Mouse (Mus musculus) MEL (cell line): Measurements from ENCODE around the gene Epha2. TPM values are rescaled to one million over a fixed set of nuclear protein-coding genes. Genes with fewer than 3 reads are reported as not detected.

Experiments
- DNase-seq: peaks from one replicate; pipeline ENCODE4 v3.0.0; 2011; ENCODE audit warnings: low read depth, low spot score
- H3K27ac ChIP-seq: 2 replicates; pipeline ENCODE4 v1.5.1; 2012; ENCODE audit warnings: low read depth, mild to moderate bottlenecking, control low read depth, low read length, moderate library complexity; ENCODE audit not compliant: control insufficient read depth
- H3K27me3 ChIP-seq, 2 experiments: fragments of 150-350 bp in 1 of 2; sonication (generic) in 1 of 2; 2 replicates each; pipeline ENCODE4 v1.6.1; 2012; ENCODE audit warnings: low read length in 2 of 2, mild to moderate bottlenecking in 2 of 2, improper control_type of control experiment in 1 of 2, moderate library complexity in 1 of 2; ENCODE audit not compliant: insufficient read depth in 2 of 2, control insufficient read depth in 1 of 2
- H3K36me3 ChIP-seq, 2 experiments: 2 replicates each; pipeline ENCODE4 v1.6.1; 2012 to 2014; ENCODE audit warnings: low read length in 2 of 2, improper control_type of control experiment in 1 of 2, inconsistent platforms in 1 of 2, mild to moderate bottlenecking in 1 of 2; ENCODE audit not compliant: insufficient read depth in 2 of 2, control insufficient read depth in 1 of 2
- H3K4me1 ChIP-seq, 2 experiments: fragments of 150-350 bp in 1 of 2; sonication (generic) in 1 of 2; 2 replicates each; pipeline ENCODE4 v1.6.1; 2012; ENCODE audit warnings: low read length in 2 of 2, improper control_type of control experiment in 1 of 2, mild to moderate bottlenecking in 1 of 2; ENCODE audit not compliant: insufficient read depth in 2 of 2, control insufficient read depth in 1 of 2
- H3K4me3 ChIP-seq, 2 experiments: fragments of 150-350 bp in 1 of 2; sonication (generic) in 1 of 2; 2 replicates each; pipeline ENCODE4 v1.5.1; 2012; ENCODE audit warnings: low read depth in 2 of 2, low read length in 2 of 2, mild to moderate bottlenecking in 2 of 2, moderate library complexity in 2 of 2, control low read depth in 1 of 2, improper control_type of control experiment in 1 of 2; ENCODE audit not compliant: control insufficient read depth in 1 of 2, insufficient read depth in 1 of 2
- H3K79me2 ChIP-seq: 2 replicates; pipeline ENCODE4 v1.6.1; 2012; ENCODE audit warnings: mild to moderate bottlenecking, low read length, moderate library complexity; ENCODE audit not compliant: control insufficient read depth, poor library complexity, insufficient read depth
- H3K9ac ChIP-seq: 2 replicates; pipeline ENCODE4 v1.6.1; 2012; ENCODE audit warnings: low read depth, mild to moderate bottlenecking, control low read depth, low read length, moderate library complexity; ENCODE audit not compliant: control insufficient read depth, poor library complexity, severe bottlenecking
- H3K9me3 ChIP-seq: fragments of 150-350 bp; sonication (generic); replicated peaks from 2 replicates; pipeline ENCODE4 v1.6.1; 2012; ENCODE audit warnings: mild to moderate bottlenecking, low read length, improper control_type of control experiment, moderate library complexity; ENCODE audit not compliant: insufficient read depth
- CTCF ChIP-seq, 3 experiments: IDR thresholded peaks in 2 of 3; conservative IDR thresholded peaks in 1 of 3; 2 replicates each; pipeline ENCODE4 v1.5.1; 2011 to 2012; ENCODE audit warnings: low read length in 3 of 3, low read depth in 2 of 3, mild to moderate bottlenecking in 2 of 3, improper control_type of control experiment in 1 of 3, inconsistent platforms in 1 of 3, mixed read lengths in 1 of 3, moderate library complexity in 1 of 3; ENCODE audit not compliant: control insufficient read depth in 1 of 3, insufficient read depth in 1 of 3, poor library complexity in 1 of 3, severe bottlenecking in 1 of 3
- E2F4 ChIP-seq: IDR thresholded peaks from 2 replicates; pipeline ENCODE4 v1.6.1; 2011; ENCODE audit warnings: low read depth, low read length, improper control_type of control experiment, borderline replicate concordance
- HCFC1 ChIP-seq: IDR thresholded peaks from 2 replicates; pipeline ENCODE4 v1.6.1; 2012; ENCODE audit warnings: low read depth, mild to moderate bottlenecking, inconsistent platforms, low read length, improper control_type of control experiment, moderate library complexity
- JUND ChIP-seq: IDR thresholded peaks from 2 replicates; pipeline ENCODE4 v1.6.1; 2011; ENCODE audit warnings: low read depth, mild to moderate bottlenecking, improper control_type of control experiment, low read length
- KAT2A ChIP-seq: conservative IDR thresholded peaks from 2 replicates; pipeline ENCODE4 v1.6.1; 2012; ENCODE audit warnings: low read depth, low read length, improper control_type of control experiment, inconsistent platforms
- MAZ ChIP-seq: IDR thresholded peaks from 2 replicates; pipeline ENCODE4 v1.6.1; 2012; ENCODE audit warnings: low read depth, mild to moderate bottlenecking, inconsistent platforms, low read length, improper control_type of control experiment
- MEF2A ChIP-seq: IDR thresholded peaks from 2 replicates; pipeline ENCODE4 v1.6.1; 2014; ENCODE audit warnings: low read depth, mild to moderate bottlenecking, inconsistent platforms, low read length, improper control_type of control experiment; ENCODE audit not compliant: poor library complexity, insufficient replicate concordance, severe bottlenecking; ENCODE audit errors: extremely low read depth
- NELFE ChIP-seq: IDR thresholded peaks from 2 replicates; pipeline ENCODE4 v1.6.1; 2011; ENCODE audit warnings: low read depth, low read length, improper control_type of control experiment
- POLR2A ChIP-seq, 2 experiments: IDR thresholded peaks; 2 replicates each; pipeline ENCODE4 v1.6.1; 2011 to 2012; ENCODE audit warnings: low read length in 2 of 2, mild to moderate bottlenecking in 2 of 2, control low read depth in 1 of 2, improper control_type of control experiment in 1 of 2, low read depth in 1 of 2, moderate library complexity in 1 of 2; ENCODE audit not compliant: control insufficient read depth in 1 of 2, insufficient read depth in 1 of 2, poor library complexity in 1 of 2
- TAL1 ChIP-seq: IDR thresholded peaks from 2 replicates; pipeline ENCODE4 v1.6.1; 2012; ENCODE audit warnings: mild to moderate bottlenecking, inconsistent platforms, low read length, moderate library complexity, mixed read lengths
- TBP ChIP-seq: IDR thresholded peaks from 2 replicates; pipeline ENCODE4 v1.8.0; 2011; ENCODE audit warnings: low read depth, low read length, improper control_type of control experiment
- ZC3H11A ChIP-seq: IDR thresholded peaks from 2 replicates; pipeline ENCODE4 v1.6.1; 2012; ENCODE audit warnings: low read depth, mild to moderate bottlenecking, inconsistent platforms, low read length, improper control_type of control experiment
- ZKSCAN1 ChIP-seq: IDR thresholded peaks from 2 replicates; pipeline ENCODE4 v1.6.1; 2012; ENCODE audit warnings: low read depth, mild to moderate bottlenecking, inconsistent platforms, low read length, improper control_type of control experiment, moderate library complexity
- ZNF384 ChIP-seq: IDR thresholded peaks from 2 replicates; pipeline ENCODE4 v1.6.1; 2012; ENCODE audit warnings: low read depth, mild to moderate bottlenecking, inconsistent platforms, low read length, improper control_type of control experiment
- polyA plus RNA-seq, 2 experiments: library from polyadenylated mRNA; stranded (reverse) in 1 of 2; unstranded in 1 of 2; fragments of >175 nt in 1 of 2; fragments of >200 nt in 1 of 2; gene quantifications; 2 replicates each; pipeline versions ENCODE4 v1.2.1 to v1.2.4; 2012; ENCODE audit warnings: low replicate concordance in 2 of 2, low read depth in 1 of 2; ENCODE audit not compliant: insufficient read length in 2 of 2, insufficient read depth in 1 of 2, missing spikeins in 1 of 2
- total RNA-seq: library from RNA; depleted of rRNA; stranded (reverse); fragments of 300-350 nt; gene quantifications from 2 replicates; pipeline ENCODE4 v1.2.3, GENCODE M21; 2012

Epha2 gene
- total and polyA plus RNA-seq, 3 experiments: 2.3 to 5.9 TPM; not detected in 1

- DNase-seq: no peak
- Histone ChIP-seq H3K4me3 (no peak overlapping the region), H3K79me2 (no peaks in the 10 kb centered on the region), H3K36me3 (no peaks in the 10 kb centered on the region), H3K9me3 (no peaks in the 10 kb centered on the region), H3K27me3 (peaks cover 0 to 1% of the 10 kb centered on the region in 2 experiments; a peak in 3 of 4 replicates), H3K4me1 (0 out of 4 replicates have a peak, but pooled peaks cover 0 to 2% of the 10 kb centered on the region in 2 experiments), H3K9ac (no peak overlapping the region), H3K27ac (no peak overlapping the region)
- no peak for TF ChIP-seq MAZ
- no peak for TF ChIP-seq KAT2A
- TF ChIP-seq ZKSCAN1: no peak
- no peak for TF ChIP-seq NELFE
- no peak for TF ChIP-seq HCFC1
- no peak for TF ChIP-seq TBP
- no peak for TF ChIP-seq JUND
- no peak for TF ChIP-seq CTCF (IDR thresholded peaks at IDR 0.05 in 2 of 3, conservative IDR thresholded peaks at IDR 0.05 in 1 of 3; ENCODE audit: control insufficient read depth in 1 of 3, insufficient read depth in 1 of 3, low read depth in 2 of 3, low read length in 3 of 3, poor library complexity in 1 of 3, severe bottlenecking in 1 of 3)
- TF ChIP-seq E2F4: no peak
Measured at GRCm38 (mm10) chr4:141291571-141292375, 9.3 kb upstream of the Epha2 start.

- Histone ChIP-seq H3K79me2 (no peaks in the 10 kb centered on the region), H3K9ac (no peak overlapping the region), H3K27me3 (peaks cover 0 to 2% of the 10 kb centered on the region in 2 experiments; a peak in 2 of 4 replicates), H3K27ac (no peak overlapping the region), H3K4me1 (no peaks in the 10 kb centered on the region), H3K9me3 (no peaks in the 10 kb centered on the region), H3K4me3 (no peak overlapping the region), H3K36me3 (no peaks in the 10 kb centered on the region)
- DNase-seq: no peak
- TF ChIP-seq TAL1 (no peak), ZC3H11A (no peak), ZNF384 (no peak), HCFC1 (no peak), POLR2A (IDR thresholded peaks at IDR 0.05; ENCODE audit: control insufficient read depth in 1 of 2, insufficient read depth in 1 of 2, low read depth in 1 of 2, low read length in 2 of 2, poor library complexity in 1 of 2) (no peak), ZKSCAN1 (no peak)
Measured at GRCm38 (mm10) chr4:141295774-141296186, 5.3 kb upstream of the Epha2 start.

DNA sequence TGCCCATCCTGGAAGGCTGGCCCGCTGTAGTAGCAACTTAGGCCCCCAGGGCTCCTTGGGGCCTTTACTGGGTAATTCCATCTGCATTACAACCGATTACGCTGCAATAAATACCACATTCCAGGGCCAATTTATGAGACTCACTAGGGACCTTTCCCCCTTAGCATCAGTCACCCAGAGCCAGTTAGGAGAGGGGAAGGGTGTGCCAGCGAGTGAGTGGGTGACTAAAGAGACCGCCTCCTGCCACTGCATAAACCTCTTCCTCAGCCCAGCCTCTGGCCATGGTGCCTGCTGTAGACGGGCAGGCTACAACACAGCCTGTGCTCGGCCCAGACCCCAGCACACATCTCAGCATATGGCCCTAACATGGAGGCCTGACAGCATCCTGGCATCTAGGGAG lies 3.1 kb upstream of the Epha2 start:
- H3K36me3 ChIP-seq: no peaks in the 10 kb centered on the region
- H3K27me3 ChIP-seq: peaks cover 0 to 2% of the 10 kb centered on the region in 2 experiments; a peak in 2 of 4 replicates
- H3K79me2 ChIP-seq: no peaks in the 10 kb centered on the region
- no peak overlapping the region for H3K4me3 ChIP-seq
- no peak overlapping the region for H3K27ac ChIP-seq
- H3K4me1 ChIP-seq: no peaks in the 10 kb centered on the region
- H3K9me3 ChIP-seq: no peaks in the 10 kb centered on the region
- DNase-seq: no peak
- TF ChIP-seq MEF2A: no peak
- H3K9ac ChIP-seq: no peak overlapping the region
